Mouse (Mus musculus) layer of hippocampus, adult 9-11 months (tissue): ENCODE measurements at regions not wholly inside any gene's neighbourhood (a gene's known extent, or its start where the extent isn't known, plus 50 kb on each side); places are given as distances from the start of the nearest gene placed in this dataset.

ENCODE experiments used
- DNase-seq: peaks from one replicate; pipeline ENCODE4 v3.0.0; 2022

DNA sequence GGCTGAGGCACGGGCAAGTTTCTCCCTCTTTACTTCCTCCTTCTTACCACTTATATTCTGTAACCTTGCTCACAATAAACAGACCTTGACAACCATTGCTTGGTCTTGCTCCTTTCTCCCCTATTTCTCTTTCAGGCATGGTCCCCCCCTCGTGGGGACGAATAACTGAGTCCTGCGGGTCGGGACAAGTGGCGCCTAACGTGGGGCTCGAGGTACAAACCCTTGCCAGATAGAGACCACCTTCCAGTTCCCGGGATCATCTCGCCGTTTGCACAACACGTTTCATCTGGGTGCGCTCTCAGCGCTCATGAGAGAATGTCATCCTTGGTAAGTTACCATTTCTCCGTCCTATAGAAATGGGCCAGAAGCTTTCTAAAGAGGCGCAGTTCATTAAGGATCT, 79.6 kb upstream of the Foxn3 start:
- DNase-seq, result no peak

DNA sequence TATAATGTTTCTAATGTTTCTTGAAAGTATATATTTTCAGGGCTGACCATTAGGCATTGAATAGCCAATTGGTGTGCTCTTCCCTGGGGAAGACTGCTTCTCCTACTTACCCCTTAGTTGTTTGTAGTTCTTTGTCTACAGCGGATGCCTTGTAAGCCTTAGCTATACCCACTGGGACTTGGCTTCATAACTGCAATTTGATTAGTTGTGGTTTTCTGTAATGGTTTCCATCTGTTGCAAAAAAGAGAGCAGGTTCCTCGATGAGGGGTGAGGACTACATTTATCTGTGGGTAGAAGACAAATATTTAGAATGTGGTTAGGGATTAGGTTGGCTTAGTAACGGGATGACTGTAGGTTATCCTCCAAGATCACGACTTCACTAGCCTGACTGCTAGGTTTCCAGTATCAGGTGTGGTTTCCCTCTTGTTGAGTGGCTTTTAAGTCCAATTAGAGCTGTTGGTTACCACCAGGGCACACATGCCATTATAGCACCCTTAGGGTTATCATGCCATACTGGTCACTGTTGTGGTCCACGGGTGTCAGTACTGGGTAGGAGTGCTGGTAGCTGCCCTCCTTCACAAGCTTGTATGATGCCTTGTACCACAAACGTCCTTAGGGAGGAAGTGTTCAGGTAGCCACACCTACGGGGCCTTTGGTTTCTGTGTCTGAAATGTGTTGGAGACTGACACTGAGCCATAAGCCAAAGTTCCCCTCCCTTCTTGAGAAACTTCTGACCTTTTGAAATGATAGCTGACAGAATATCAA, 78.9 kb upstream of the Foxn3 start:
- no peak for DNase-seq

DNA sequence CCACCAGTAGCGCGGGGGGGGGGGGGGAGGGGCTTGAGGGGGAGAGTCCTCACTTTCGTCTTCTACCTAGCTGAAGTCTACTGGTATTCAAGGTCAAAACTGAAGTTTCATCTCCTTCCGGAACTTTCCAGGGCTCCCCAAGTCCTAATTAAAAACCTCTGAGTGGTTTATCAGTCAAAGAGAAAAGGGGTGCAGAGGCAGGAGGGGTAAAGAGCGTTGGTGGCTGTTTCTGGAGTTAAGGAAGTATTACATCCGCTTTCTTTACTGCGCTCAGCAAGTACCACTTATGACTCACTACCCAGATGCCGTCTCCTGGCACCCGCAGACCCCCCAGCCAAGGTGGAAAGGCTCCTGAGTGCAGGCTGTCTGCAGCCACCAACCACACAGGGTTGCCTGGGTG, 77.9 kb upstream of the Foxn3 start:
- DNase-seq, result peak; percentile 73

DNA sequence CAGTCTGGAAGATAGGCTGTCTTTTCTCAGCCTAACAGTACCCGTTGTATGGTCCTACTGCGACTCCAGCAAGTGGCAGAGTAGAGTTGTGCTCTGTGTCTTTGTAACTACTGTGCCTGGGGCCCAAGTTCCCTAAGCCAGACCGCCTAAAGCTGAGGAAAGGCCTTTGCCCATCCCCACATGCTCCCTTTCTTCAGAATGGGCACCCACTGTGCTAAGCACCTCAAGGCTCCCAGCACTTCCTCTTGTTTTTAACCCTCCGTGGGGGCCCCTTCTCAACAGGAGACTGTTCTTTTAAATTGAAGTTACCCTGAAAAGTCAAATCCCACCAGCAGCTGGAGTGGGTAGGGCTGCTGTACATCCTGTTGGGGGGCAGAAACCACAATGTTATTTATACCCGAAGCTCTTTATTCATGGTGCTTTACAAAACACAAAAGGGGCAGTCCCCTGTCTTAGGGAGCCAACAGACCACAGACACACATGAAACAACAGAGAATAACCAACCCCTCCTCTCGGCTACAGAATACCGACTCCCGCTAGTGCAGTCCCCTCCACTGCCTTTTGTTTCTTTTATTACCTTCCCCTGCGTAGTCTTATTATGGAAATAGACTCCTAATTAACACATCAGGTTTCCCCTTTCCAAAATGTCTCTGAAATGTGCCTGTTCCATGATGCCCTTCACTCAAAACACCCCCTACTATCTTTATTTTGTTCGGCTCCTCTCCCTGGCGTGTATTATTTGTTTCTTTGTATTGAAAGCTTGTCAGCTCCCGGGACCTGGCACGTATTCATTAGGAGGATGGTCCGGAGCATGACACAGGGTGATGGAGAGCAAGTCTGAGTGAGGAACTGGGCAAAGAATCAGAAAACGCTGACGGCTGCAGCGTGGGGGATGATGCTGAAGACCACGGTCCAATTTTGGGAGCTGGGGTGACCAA, 77.1 kb upstream of the Foxn3 start:
- peak; percentile 82 for DNase-seq

DNA sequence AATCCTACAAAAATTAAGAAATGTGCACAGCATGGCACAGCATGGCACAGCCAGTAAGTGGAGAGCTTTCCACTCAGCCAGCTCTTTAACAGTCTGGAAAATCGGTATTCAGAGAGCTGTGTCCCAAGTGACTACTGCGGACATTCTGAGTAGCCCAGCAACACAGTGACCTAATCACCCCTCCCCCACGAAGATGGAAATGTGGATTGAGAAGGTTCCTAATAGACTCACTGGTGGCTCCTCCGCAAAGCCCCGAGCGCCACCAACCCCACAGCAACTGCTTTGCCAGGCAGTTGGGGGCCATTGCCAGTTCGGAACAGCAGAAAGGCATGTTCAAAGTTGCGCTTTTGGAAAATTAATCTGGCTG, 76.4 kb upstream of the Foxn3 start:
- peak; percentile 54 for DNase-seq

DNA sequence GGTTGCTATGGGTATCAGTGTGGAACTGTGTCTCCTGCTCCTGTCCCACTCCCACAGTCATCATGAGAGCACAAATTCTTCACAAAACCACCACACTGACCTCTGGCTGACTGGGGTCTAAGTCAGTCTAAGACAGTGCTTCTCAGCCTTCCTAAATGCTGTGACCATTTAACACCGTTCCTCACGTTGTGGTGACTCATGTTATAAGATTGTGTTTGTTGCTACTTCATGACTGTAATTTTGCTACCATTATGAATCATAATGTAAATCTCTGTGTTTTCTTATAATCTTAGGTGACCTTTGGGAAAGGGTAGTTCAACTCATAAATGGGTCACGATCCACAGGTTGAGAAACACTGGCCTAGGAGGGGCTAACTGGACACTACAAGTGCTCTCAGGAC, 75.7 kb upstream of the Foxn3 start:
- DNase-seq, result no peak

DNA sequence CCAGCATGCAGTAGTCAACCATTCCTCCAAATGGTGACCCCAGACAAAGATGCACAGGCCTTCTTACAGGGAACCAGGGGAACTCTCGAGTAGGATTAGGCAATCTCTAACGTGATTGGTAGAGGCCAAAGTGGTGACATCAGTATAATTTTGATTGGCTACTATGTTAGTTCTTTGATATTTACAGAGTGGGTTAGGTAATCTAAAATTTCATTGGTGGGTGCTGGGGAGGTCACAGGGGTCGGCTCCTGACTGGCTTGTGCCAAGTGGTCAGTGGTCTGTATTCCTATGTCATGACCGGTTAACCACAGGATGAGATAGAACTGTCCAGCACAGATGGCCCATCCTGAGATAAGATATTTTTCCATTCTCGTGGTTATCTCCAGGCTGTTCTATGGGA, 74.6 kb upstream of the Foxn3 start:
- DNase-seq, result no peak

DNA sequence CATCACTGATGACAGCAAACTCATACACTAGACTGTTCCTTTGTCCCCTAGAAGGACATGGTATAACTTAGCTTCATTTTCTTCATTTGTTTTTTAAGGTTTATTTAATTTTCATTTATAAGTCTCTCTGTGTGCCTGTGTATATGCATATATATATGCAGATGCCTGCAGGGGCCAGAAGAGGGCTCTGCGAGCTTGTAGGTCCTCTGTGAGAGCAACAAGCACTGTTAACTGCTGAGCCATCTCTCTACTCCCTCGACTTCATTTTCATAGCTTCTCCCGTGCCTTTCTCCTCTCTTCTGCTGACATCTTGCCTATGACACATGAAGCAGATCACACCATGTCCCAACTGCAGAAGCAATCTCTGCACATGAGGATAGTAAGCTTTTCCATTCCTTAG, 72.9 kb upstream of the Foxn3 start:
- DNase-seq, result no peak

DNA sequence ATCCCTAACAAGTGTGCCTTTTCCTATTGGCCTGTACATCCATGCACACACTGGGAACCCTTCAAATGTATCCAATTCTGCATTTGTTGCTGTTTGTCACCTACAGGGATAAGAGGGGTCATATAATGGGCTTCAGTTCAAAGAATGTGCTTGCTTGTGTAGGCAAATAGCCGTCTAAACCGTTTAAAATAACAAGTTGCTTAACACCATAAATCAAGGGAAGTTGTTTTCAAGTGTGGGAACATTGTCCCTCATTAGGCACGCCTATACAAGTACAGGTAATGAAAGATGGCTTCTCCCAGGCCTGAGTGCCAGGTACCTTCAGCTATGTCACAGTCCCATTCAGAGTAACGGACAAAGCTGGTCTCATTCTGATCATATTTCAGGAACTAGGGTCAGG, 72.0 kb upstream of the Foxn3 start:
- DNase-seq, result no peak

DNA sequence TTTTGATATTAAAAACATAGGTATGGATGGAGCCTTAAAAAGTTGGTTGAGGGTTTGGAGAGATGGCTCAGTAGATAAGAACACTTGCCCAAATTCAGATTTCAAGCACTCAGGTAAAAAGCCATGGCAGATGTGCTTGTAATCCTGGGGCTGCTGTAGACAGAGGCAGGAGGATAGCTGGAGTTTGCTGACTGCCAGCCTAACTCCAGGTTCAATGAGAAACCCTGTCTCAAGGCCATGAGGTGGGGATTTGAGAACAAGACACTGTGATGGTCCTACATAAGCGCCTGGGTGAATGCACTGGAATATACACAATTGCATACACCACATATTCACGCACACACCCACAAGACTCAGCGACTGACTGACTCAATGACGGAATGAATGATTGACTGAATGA, 71.3 kb upstream of the Foxn3 start:
- no peak for DNase-seq

DNA sequence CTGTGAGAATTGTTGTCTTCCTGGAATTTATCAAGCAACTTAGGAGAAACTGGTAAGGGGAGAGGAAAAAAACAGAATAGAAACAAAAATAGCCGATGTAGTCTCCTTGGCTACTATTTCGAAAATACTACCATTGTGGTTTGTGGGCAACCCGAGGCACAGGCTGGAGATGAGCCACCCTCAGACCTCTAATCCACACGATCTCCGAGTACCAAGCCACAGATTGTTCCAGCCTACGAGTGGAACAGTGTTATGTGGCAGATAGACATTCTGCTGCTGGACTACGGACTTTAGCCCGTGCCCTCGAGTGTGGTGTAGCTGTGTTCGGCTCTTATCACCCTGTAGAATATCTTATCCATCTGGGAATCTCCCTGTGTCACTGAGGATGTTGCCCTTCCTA, 70.3 kb upstream of the Foxn3 start:
- DNase-seq, result no peak

DNA sequence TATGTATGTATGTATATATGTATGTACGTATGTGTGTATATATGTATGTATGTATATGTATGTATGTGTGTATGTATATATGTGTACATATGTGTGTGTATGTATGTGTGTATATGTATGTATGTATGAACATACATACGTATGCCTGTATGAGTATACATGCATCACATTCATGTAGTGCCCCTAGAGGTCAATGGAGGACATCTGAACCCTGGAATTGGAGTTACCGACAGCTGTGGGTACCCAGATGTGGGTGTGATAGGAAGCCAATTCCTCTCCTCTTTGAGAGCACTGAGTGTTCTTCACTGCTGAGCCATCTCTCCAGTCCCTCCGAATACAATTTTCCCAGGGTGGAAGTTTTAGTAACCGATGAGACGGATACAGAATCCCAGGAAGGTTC, 69.6 kb upstream of the Foxn3 start:
- no peak for DNase-seq

DNA sequence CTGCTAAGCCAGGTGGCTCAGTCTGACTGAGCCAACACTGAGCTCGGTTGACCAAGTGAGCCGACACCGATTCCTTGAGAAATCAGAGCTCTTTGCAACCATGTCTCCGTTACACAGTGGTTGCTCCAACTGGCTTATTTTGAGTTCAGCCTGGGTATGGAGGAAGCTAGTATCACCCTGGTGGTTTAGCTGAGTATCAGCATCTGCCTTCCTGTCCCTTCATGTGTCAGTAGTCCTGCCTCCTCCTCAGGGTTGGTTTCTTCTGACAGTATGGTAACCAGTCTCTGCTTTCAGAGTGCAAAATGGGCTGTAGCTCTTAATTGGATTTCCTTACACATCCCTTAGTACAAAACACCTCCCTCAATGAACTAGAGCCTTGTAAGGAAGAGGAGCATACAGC, 66.2 kb upstream of the Foxn3 start:
- DNase-seq, result no peak

DNA sequence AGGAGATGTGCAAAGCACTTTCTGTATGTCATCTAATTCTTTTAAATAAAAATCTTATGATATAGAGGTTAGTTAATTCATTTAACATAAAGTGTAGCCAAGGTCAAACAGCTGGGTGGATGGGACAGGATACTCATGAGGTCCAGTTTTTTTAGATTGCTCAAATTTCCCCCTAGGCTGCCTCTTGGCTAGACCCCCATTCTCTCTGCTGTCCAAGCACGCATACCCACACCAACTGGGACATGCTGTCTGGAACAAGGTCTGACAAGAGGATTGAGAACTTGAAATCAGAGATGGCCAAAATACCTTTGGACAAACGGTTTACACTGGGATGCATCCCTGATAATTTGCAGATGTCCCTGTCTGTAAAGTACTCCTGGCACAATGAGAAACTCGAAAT, 65.0 kb upstream of the Foxn3 start:
- DNase-seq, result no peak

DNA sequence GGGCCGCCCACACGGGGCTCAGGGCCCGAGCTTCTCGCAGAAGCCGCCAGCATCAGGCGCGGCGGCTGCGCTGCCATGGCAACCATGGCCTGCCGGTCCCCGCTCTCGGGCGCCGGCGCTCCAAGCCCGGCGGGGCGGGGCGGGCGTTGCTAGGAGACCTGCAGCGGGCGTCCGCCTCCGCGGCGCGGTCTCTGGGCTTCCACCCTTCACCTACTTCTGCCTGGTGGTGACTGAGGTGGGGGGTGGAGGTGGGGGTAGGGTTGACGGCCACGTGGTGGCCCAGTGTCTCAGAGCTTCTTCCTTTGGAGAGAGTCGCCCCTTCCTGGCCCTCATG, 64.5 kb upstream of the Foxn3 start:
- peak; percentile 95 for DNase-seq

DNA sequence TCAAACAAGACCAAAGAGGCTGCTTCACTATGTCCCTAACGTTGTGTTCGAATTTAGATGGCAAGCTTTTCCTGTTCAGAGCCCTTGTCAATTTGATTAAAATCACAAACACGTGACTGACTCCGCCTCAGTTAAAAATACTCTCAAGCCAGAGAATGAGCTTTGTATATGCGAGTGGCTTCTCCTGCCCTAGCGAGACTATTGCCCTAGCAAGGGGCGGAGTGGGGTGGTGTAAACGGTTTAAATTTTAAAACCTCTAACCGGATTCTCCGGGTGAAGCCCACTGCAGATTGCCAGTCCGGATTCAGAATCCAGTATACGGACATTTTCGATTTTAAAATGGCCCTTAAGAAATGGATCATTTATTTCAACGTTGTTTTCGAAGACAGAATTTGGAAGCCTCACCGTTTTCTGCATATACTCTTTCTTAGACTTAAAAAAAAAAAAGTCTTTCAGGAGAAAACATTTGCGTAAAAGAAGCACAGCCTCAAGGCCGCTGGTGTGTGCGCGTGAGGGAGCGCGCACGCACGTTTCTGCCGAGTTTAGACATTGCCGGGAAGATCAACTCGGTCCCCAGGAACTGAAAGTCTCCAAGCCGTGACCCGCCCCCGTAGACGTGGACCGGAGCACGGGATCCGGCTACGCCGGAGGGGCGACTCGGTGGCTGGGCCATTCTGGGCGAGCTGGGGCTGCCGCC, 64.0 kb upstream of the Foxn3 start:
- DNase-seq, result peak; percentile 35

DNA sequence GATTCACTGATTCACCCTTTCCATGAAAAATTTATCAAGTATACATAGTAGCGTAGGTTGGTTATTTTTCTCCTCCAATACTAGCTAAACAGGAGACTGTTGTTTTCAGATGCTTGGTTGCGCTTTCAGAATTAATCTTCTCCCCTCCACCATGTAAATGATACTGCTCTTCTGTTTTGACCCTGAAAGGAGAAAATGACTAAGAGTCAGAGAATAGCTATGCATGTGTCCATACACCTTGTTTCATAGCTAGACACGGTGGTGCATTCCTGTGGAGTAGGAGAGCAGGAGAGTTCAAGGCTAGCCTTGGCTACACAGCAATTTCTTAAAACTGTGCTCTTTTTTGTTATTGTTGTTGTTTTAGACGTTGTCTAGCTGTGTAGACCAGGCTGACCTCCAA, 62.8 kb upstream of the Foxn3 start:
- DNase-seq, result no peak

DNA sequence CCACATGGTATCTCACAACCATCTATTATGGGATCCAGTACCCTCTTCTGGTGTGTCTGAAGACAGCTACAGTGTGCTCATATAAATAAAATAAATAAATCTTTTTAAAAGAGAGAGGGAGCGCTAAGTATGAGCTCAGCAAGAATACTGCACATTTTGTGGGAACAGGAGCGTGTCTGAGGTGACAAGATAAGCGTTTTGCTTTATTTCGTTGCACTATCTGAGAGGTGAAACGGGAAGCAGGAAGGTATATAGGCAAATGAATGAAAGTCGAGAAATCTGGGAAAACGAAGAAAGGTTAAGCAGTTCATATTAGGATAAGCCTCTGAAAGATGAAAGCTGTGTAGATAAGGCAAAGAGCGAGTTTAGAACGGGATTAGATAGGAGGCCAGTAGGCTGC, 61.7 kb upstream of the Foxn3 start:
- DNase-seq, result no peak

DNA sequence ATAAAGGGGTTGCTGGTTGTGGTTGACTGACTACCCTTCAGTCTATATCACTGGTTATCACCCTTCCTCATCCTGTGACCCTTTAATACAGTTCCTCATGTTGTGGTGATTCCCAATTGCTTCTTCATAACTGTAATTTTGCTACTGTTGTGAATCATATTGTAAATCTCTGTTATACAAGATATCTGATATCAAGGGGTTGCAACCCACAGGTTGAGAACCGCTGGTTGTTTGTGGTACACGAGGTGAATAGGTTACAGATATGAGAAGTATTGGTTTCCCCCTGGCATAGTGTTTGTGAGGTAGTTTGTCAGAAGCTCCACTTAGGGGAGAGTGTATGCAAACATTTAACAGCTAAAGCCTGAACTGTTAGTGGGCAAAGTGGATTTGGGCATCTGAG, 58.9 kb upstream of the Foxn3 start:
- DNase-seq, result no peak

DNA sequence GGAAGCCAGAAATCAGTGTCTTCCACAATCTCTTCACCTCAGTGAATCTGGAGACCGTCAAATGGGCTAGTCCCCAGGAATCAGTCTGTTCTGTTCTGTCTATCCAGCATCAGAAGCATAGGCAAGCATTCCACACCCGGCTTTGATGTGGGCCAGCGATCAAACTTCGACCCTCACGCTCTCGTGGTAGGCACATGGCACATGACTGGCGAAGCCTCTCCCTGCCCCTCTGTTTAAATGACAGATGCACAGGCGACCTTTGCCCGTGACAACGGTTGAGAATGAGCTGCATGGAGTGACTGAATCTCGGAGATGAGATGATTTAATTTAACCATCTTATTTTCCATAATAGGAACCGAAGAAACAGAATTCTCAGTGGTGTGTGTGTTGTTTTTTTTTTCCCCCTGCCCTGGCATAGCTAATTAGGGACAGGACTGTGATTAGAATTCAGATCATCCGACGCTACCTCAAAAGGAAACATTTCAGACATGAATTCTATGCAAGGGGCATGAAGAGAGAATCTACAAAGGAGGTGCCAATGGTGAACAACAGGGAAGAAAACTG, 53.9 kb upstream of the Foxn3 start:
- DNase-seq, result no peak

DNA sequence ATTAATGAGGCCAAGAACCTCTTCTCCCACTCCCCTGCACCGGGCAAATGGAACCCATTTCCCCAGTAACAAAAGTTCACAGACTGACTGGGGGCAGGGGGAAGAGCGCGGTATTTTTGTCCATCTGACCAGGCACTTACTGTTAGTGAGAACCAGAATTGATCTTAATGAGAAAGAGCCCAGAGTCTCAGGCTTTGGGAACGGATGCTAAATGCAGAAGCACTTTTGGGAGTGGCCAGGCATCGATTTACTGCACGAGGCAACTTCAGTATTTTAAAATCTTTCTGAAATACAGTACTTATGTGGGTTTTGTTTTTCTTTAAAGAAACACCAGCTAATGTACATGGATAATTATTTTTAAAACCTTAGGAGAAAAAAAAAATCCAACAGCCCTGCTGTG, 51.0 kb upstream of the Foxn3 start:
- no peak for DNase-seq
